Mouse (Mus musculus) ovary, adult 10 weeks (tissue): Measurements from ENCODE around the gene Rps2. TPM values are rescaled to one million over a fixed set of nuclear protein-coding genes. Genes with fewer than 3 reads are reported as not detected.

ENCODE experiments used
- polyA plus RNA-seq: library from polyadenylated mRNA; stranded (reverse); fragments of 350-450 nt; fragmentation: Illumina TruSeq; extraction: RNeasy Lipid Tissue Mini Kit (QIAGEN cat#74804); gene quantifications from one replicate; pipeline ENCODE4 v1.2.3, GENCODE M21; 2014

The Rps2 gene
- 771 TPM for polyA plus RNA-seq

DNA sequence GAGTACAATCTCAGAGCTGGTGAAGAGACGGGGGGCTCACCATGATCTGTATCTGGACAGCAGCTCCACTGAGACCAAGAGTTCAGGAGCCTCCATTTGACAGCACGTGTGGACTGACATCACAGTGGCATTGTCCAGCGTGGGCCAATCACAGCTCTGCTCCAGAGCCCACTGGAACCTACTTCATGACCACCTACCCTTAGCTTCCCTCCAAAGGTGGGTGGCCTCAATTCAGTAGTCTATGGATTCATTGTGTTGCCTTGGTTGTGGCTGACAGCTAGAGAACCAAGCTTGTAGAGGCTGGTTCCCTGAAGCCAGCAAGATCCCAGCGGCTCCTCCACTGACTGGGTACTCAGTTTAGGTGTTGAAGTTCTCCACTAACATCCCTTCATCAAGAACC lies at the start of gene Rps2, which contains the start of gene Rnf151:
Gene Rps2, plus strand, starts transcription at position 174 of the 400 bp plus-strand sequence.
Gene Rnf151, minus strand, starts transcription at position 121 of the 400 bp plus-strand sequence.

DNA sequence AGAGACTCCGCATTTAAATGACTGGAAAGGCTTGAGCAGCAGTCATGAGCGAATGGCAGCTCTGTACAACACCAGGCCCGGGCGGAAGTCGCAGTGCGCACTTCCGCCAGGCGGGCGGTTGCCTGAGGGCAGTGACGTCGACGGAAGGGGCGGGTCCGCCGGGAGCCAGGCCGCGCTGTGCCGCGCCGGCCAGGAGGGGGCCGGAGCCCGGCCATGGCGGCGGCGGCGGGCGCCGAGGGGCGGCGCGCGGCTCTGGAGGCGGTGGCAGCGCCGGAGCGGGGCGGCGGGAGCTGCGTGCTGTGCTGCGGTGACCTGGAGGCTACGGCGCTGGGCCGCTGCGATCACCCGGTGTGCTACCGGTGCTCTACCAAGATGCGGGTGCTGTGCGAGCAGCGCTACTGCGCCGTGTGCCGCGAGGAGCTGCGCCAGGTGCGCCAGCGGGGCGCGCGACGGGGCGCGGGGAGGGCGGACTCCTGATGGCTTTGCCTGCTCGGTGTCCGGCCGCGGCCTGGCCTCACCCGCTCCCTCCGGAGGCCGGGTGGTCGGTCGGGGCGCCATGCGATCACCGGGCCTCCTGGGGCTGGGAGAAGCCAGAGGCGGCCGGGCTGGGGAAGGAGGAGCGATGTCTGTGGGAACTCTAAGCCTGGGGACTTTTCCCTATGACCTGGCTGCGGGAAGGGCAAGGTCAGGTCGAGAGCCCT lies 48.2 kb upstream of the Rps2 start, which contains the start of gene Zfp598:
Gene Zfp598, plus strand, starts transcription at position 143 of the 701 bp plus-strand sequence.

DNA sequence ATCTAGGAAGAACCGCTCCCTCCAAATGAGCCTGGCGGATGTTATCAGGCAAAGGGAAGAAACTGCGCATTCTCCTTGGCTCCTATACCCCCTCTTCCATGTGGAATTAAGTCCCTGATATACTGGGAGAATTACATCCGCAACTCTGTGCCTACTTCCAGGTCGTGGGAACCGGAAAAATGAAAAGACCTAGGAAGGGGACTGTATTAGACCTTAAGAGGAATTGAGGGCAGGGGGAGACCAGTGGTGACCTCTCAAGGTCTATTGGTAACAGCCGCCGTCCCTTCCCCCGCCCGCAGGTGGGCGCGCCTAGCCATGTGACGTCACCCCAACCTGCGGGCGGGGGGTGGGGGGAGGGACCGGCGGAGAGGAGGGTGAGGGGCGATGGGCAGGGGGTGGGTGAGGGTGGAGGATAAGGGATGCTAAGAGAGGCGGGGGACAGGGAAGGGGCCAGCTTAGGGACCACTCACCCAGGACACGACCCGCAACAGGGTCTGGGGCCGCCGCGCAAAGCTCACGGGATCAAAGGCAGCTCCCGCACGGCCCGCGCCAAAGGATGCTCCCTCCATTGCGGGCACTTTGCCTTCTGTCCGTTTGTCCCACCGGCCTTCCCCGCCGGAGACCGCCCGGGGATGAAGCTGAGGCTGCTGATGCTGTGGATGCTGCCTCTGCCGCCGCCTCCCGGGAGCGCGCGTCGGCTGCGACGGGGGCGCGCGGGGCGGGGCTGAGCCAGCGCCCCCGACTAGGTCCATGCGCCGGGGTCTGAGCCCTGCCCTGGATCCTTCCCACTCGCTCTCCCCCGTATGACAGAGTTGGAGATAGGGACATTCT lies 28.4 kb upstream of the Rps2 start, which contains the start of gene Syngr3:
Gene Syngr3, minus strand, starts transcription at position 705 of the 831 bp plus-strand sequence.

DNA sequence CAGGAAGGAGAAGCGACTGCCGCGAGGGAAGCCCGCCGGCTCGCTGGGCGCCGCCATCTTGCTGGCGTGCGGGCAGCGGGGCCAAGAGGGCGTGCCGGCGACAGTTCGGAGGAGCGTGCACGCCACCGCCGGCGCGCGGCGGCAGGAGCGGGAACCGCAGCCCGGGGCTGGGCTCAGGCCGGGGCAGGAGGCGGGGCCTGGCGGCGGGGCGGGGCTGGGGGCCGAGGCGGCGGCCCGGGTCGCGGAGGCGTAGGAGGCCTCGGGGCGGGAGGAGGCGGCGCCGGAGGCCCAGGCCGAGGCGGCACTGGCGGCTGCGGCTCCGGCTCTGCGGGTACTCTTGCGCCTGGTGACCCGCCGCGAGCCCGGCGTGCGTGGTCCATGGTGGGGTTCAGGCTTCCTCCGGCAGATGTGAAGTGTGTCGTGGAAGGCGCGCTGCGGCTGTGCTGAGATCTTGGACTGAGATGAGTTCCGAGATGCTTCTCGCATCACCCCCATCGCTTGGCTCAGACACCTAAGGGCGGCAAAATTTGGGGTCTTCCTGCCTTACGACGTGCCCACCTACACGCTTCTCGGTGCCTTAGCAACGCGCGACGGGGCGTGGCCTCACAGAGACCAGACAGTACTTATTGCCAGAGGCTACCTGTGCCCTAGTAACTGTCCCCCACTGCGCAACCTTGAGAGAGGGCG lies 21.8 kb upstream of the Rps2 start, which contains the start of the genes Gfer and Noxo1:
Gene Gfer, minus strand, starts transcription at position 146 of the 687 bp plus-strand sequence.
Gene Noxo1, plus strand, starts transcription at position 224 of the 687 bp plus-strand sequence.

DNA sequence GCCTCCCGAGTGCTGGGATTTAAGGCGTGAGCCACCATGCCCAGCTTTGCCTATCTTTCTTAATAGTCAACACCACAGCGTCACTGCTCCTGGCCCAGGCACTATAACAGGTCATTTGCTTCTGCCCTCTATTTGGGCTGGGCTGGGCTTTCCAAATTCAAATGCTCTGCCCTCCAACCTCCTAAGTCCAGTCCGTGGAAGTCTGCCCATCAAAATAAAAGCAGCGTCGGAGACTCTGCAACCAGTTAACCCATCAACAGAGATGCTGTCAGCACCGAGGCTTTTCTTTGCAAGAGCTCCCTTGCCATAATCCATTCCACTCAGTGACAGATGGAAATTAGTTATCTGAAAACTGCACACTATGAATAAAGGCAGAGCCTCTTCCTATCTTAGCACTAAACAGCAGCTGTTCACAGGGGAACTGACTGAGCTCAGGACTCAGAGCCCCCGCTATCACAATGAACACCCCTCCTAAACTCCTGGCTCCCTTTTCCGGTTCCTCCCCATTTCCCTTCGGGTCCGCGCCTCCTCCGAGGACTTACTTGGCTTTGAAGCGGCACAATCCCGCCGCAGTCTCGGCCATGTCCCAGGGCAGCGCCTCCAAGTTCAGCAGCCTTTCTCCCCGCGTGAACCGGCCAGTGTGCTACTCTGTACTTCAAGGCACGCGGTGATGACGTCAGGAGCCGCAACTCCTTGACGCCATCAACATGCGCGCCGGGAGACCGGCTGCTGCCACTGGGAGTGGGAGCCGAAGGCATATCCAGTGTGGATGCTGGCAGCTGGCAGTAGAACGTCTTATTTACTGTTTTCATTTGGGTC lies 10.7 kb upstream of the Rps2 start, which contains the start of gene Tbl3:
Gene Tbl3, minus strand, starts transcription at position 679 of the 819 bp plus-strand sequence.

DNA sequence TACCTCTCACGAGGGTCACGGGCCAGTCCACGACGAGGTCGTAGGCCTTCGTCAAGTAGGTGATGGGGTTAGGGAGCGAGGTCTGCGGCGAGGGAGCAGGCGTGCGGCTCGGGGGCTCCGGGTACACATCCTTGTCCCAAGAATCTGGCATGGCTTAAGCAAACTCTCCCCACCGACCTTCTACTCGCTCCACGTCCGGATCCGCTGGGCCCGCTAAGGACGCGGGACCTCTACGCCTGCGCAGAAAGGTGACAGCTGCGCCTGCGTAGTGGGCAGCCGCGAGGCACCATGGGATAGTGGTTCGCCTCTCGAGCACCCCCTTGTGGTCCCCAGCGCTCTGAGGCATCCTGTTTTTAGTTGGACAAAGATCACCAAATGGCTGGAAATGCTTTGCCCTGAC lies 6.3 kb downstream of the Rps2 start, which contains the start of gene Ndufb10:
Gene Ndufb10, minus strand, starts transcription at position 295 of the 400 bp plus-strand sequence.

DNA sequence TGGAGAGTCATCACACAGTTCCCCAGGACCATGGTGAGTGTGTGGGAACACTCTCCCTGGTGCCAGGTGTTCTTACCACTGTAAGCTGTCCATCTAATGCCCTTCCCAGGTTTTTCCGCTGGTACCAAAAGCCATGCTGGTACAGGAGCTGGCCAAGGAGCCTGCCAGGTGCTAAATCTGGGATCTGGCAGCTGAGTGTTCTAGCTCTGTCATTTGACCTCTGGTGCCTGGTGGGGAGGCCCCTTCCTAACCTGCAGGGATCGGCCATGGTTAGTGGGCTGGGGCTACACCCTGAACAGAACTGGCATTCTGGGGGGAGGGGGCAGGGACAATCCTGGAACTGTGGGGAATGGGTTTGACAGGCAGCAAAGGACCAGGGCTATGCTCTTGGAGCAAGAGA lies 9.7 kb downstream of the Rps2 start, which contains the start of gene Rpl3l:
Gene Rpl3l, plus strand, starts transcription at position 203 of the 400 bp plus-strand sequence.

DNA sequence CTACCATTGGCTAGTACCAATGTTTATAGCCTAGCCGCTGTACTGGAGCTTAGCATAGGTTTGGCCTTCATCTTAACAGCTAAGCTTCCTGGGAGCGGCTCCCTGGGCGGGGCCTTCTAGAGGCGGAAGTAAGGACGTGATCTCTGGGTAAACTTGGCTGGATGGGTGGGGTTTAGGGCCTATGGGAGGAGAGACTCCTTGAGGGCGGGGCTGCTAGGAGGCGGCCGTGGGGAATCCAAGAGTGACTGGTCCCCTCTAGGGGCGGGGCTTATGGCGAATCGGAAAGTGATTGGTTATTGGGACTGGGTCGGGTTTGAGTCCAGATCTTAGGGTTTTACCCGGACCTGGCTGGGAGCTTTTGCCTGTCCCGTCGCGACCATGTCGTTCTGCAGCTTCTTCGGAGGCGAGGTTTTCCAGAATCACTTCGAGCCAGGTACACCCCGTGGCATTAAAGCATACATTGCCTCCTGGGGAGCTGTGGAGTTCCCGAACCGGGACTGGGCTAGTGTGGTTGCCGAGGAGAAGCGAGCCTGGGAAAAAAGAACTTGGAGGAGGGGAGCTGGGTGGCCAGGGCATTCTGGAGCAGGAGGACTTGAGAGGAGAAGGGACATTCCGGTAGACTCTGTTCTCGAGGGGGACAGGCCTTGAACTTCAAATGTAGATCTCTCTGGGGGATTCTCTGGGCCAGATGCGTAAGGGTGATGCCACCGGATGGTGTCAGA lies 18.6 kb downstream of the Rps2 start, which contains the start of gene Msrb1:
Gene Msrb1, plus strand, starts transcription at position 313 of the 722 bp plus-strand sequence.

DNA sequence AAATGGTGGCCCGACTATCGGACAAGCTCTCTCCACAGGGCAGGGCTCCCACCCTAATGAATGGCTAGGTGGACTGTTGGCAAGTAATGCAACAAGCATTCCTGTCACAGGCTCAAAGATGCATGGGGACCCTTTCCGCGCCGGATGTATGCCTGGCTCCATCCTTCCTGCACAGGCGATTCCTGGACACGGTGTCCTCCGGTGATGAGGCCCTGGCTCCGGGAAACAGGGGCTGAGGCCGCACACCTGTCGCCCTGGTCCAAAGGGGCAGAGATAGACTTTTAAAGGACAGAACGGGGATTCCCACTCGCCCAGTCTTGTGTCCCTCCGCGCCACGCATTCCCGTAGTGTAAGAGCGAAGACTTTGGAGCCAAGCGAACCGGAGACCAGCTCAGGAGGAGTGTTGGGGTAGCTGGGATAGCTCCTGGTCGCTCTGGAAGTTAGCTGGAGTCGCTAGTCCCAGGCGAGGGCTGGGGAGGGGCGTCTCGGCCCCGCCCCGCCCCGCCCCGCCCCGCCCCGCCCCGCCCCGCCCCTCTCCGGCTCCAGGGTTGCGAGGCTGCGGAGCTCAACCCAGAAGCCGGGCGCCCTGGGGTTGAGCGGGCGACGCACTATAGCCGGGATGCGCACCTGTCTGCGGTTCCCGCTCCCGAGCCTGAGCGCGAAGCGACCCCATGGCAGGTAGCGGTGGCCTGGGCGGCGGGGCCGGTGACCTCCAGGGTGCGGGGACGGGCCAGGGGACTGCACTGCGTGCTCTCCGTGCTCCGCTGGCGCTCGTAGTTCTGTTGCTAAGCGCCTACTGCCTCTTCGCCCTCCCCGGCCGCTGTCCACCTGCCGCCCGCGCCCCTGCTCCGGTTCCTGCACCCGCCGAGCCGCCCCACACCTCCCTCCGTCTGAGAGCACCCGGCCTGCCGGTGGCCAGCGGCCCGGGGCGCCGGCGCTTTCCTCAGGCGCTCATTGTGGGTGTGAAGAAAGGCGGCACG lies 34.8 kb downstream of the Rps2 start, which contains the start of gene Hs3st6:
Gene Hs3st6, plus strand, starts transcription at position 574 of the 980 bp plus-strand sequence.

Other genes with a start within 250 kb of the Rps2 start
- 0.46 TPM for gene E4f1, start 247.8 kb upstream of the Rps2 start, polyA plus RNA-seq
- 29.5 TPM for gene Pgp, start 247.7 kb upstream of the Rps2 start, polyA plus RNA-seq
- not detected for gene Bricd5, start 244.2 kb upstream of the Rps2 start, polyA plus RNA-seq
- 5.6 TPM for gene Mlst8, start 239.0 kb upstream of the Rps2 start, polyA plus RNA-seq
- 0.80 TPM for gene Caskin1, start 229.5 kb upstream of the Rps2 start, polyA plus RNA-seq
- gene Traf7, start 190.2 kb upstream of the Rps2 start, polyA plus RNA-seq, result 5.3 TPM
- gene Rab26, start 183.9 kb upstream of the Rps2 start, polyA plus RNA-seq, result not detected
- gene Pkd1, start 168.3 kb upstream of the Rps2 start, polyA plus RNA-seq, result 6.3 TPM
- gene Tsc2, start 85.5 kb upstream of the Rps2 start, polyA plus RNA-seq, result 15.9 TPM
- gene Nthl1, start 85.4 kb upstream of the Rps2 start, polyA plus RNA-seq, result 0.34 TPM
- gene Slc9a3r2, start 67.8 kb upstream of the Rps2 start, polyA plus RNA-seq, result 11.8 TPM
- gene Npw, start 59.7 kb upstream of the Rps2 start, polyA plus RNA-seq, result not detected
- 0.68 TPM for gene Zfp598, start 48.4 kb upstream of the Rps2 start, polyA plus RNA-seq
- 0.83 TPM for gene Syngr3, start 28.2 kb upstream of the Rps2 start, polyA plus RNA-seq
- 10.4 TPM for gene Gfer, start 22.0 kb upstream of the Rps2 start, polyA plus RNA-seq
- 1.1 TPM for gene Noxo1, start 21.9 kb upstream of the Rps2 start, polyA plus RNA-seq
- 0.31 TPM for gene Tbl3, start 10.5 kb upstream of the Rps2 start, polyA plus RNA-seq
- not detected for gene Rnf151, start 53 bp upstream of the Rps2 start, polyA plus RNA-seq
- gene Ndufb10, start 6.4 kb downstream of the Rps2 start, polyA plus RNA-seq, result 52.5 TPM
- not detected for gene Rpl3l, start 9.7 kb downstream of the Rps2 start, polyA plus RNA-seq
- gene Msrb1, start 18.5 kb downstream of the Rps2 start, polyA plus RNA-seq, result 1.2 TPM
- gene Hs3st6, start 34.9 kb downstream of the Rps2 start, polyA plus RNA-seq, result not detected
- 0.74 TPM for gene Meiob, start 86.2 kb downstream of the Rps2 start, polyA plus RNA-seq
- gene Hagh, start 122.0 kb downstream of the Rps2 start, polyA plus RNA-seq, result 2.5 TPM
- gene Fahd1, start 132.2 kb downstream of the Rps2 start, polyA plus RNA-seq, result 54.8 TPM
- not detected for gene Igfals, start 147.9 kb downstream of the Rps2 start, polyA plus RNA-seq
- 2.1 TPM for gene Nubp2, start 168.2 kb downstream of the Rps2 start, polyA plus RNA-seq
- not detected for gene Spsb3, start 168.5 kb downstream of the Rps2 start, polyA plus RNA-seq
- gene Eme2, start 177.0 kb downstream of the Rps2 start, polyA plus RNA-seq, result 1.4 TPM
- 0.94 TPM for gene Mrps34, start 177.0 kb downstream of the Rps2 start, polyA plus RNA-seq
- 1.0 TPM for gene Nme3, start 178.4 kb downstream of the Rps2 start, polyA plus RNA-seq
- 4.4 TPM for gene Mapk8ip3, start 218.9 kb downstream of the Rps2 start, polyA plus RNA-seq
- gene Jpt2, start 242.6 kb downstream of the Rps2 start, polyA plus RNA-seq, result 90.6 TPM